Mouse (Mus musculus) hindbrain, embryonic 13.5 days (tissue): ENCODE data around the gene Gm28434. TPM values are rescaled to one million over a fixed set of nuclear protein-coding genes. Genes with fewer than 3 reads are reported as not detected.

Experiments
- ATAC-seq: fragments of 200-750 bp; cut with Nextera tagmentation; 2 replicates; pipeline ENCODE4 v1.8.0; 2017; ENCODE audit warnings: moderate TSS enrichment; ENCODE audit not compliant: low FRiP score
- H3K27ac ChIP-seq: fragments of 300-500 bp; sonication (generic); 2 replicates; pipeline ENCODE4 v1.5.1; 2015; ENCODE audit warnings: inconsistent platforms, mild to moderate bottlenecking, moderate library complexity
- H3K27me3 ChIP-seq: fragments of 300-500 bp; sonication (generic); 2 replicates; pipeline ENCODE4 v1.6.1; 2015; ENCODE audit warnings: mild to moderate bottlenecking, inconsistent platforms
- H3K36me3 ChIP-seq: fragments of 300-500 bp; sonication (generic); 2 replicates; pipeline ENCODE4 v1.6.1; 2015; ENCODE audit warnings: mild to moderate bottlenecking, inconsistent platforms
- H3K4me1 ChIP-seq: fragments of 300-500 bp; sonication (generic); replicated peaks from 2 replicates; pipeline ENCODE4 v1.6.1; 2015; ENCODE audit warnings: inconsistent platforms
- H3K4me2 ChIP-seq: fragments of 300-500 bp; sonication (generic); 2 replicates; pipeline ENCODE4 v1.6.1; 2015; ENCODE audit warnings: inconsistent platforms, mild to moderate bottlenecking, moderate library complexity
- H3K4me3 ChIP-seq: fragments of 300-500 bp; sonication (generic); 2 replicates; pipeline ENCODE4 v1.5.1; 2015; ENCODE audit warnings: mild to moderate bottlenecking, inconsistent platforms
- H3K9ac ChIP-seq: fragments of 300-500 bp; sonication (generic); 2 replicates; pipeline ENCODE4 v1.6.1; 2015; ENCODE audit warnings: mild to moderate bottlenecking, inconsistent platforms
- H3K9me3 ChIP-seq: fragments of 300-500 bp; sonication (generic); 2 replicates; pipeline ENCODE4 v1.6.1; 2016; ENCODE audit warnings: inconsistent platforms
- WGBS: fragments of 180-500 bp; shearing (Covaris S2); methylation state at CpG from one replicate; pipeline ENCODE4 v1.1.7; 2015; 5-methylcytosine and 5-hydroxymethylcytosine counted together
- polyA plus RNA-seq: library from polyadenylated mRNA; unstranded; fragments of >200 nt; fragmentation: Nextera tagmentation; extraction: Ambion mirVana; gene quantifications from 2 replicates; pipeline ENCODE4 v1.2.1, GENCODE M21; 2015

The Gm28434 gene
- polyA plus RNA-seq = not detected in 2 replicates

DNA sequence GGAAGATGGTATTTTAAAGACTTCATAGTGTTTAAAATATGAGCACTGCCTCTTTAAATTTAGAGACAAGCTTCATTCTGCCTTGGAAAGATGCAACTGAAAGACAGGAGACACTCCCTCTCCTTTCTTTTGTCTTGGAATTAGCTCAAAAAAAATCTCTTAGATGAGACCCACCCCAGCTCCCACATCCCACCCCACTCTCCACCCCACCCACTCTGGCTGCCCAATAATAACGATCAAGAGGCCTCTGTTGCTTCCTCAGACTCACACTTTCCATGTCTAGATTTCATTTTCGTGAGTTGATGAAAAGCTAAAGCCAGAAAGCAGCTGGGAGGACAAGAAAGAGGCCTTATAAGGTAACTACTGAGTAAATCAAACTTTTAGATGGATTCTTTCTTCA is at the start of gene Gm28434, which contains the start of gene 2310003L06Rik:
Gene Gm28434, plus strand, starts transcription at position 317 of the 400 bp plus-strand sequence.
Gene 2310003L06Rik, plus strand, starts transcription at position 259 of the 400 bp plus-strand sequence.
- H3K9me3 ChIP-seq = no peaks in the 10 kb centered on the region
- H3K4me1 ChIP-seq = no peaks in the 10 kb centered on the region
- no peaks in the 10 kb centered on the region for H3K27me3 ChIP-seq
- no peak within 1 kb of the TSS for H3K9ac ChIP-seq
- no peak within 1 kb of the TSS for H3K27ac ChIP-seq
- H3K4me2 ChIP-seq = no peak within 1 kb of the TSS
- no peak within 1 kb of the TSS for H3K4me3 ChIP-seq
- WGBS = 60% methylated on average over 2 of the region's 2 CpGs
- ATAC-seq = no peak
- H3K36me3 ChIP-seq = no peaks in the 10 kb centered on the region

DNA sequence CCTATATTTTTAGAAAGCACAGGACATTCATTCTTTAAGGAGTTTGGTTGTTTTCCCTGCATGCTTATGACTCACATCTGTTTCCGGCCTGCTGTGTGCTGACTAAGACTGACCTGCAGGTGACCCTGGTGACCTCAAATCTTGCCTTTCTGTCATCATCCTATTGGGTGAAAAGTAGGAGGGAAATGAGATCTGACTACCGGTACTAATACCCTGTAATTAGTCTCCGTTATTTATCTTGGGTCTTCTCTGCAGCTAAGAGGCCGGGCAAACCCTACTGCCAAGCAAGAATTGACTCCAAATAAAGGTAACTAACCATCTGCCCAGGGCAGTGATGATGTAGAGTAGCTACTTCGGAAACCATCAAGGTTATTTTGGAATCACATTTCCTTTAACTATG is 43.9 kb upstream of the Gm28434 start, which contains the start of gene Csn3:
Gene Csn3, plus strand, starts transcription at position 208 of the 400 bp plus-strand sequence.
- ATAC-seq = no peak
- no peak within 1 kb of the TSS for H3K4me2 ChIP-seq
- no peaks in the 10 kb centered on the region for H3K4me1 ChIP-seq
- H3K36me3 ChIP-seq = no peaks in the 10 kb centered on the region
- H3K9me3 ChIP-seq = no peaks in the 10 kb centered on the region
- no peak within 1 kb of the TSS for H3K9ac ChIP-seq
- no peak within 1 kb of the TSS for H3K4me3 ChIP-seq
- no peak within 1 kb of the TSS for H3K27ac ChIP-seq
- H3K27me3 ChIP-seq = no peaks in the 10 kb centered on the region
- WGBS = 54% methylated on average over 5 of the region's 5 CpGs

DNA sequence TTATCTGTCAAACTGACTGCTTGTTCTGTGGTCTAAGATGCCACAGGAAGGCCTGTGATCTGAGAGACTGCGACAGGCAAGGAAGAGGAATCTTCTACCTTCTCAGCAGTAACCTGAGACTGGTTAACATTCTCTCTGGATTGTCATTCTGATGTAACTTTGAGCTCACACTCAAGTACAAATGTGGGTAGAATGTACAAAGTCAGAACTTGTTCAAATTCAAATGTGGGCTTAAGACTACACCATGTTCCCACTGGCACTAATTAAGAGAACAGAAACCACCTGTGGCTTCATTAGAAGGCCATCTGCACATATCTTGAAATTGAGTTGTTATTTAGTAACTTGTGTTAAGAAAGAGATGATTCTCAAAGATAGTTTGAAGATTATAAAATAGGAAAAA is 37.7 kb upstream of the Gm28434 start:
- H3K27me3 ChIP-seq = no peaks in the 10 kb centered on the region

DNA sequence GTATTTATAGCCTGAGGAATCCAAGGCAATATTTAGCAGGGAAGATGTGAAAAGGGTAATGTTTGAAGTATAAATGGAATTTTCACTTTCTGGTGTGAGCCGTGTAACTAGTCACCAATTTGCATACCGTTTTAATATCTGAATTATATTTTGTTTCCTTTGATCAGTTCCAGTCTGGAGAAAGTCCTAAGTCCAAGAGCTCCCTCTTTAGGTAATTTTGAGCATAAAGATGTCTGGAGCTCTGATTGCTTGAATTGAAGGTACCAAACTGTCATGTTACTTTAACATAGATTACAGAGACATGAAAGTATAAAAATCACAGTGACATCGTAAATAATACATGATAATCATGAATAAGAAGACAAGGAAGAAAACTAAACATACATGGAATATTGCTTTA is 28.6 kb upstream of the Gm28434 start:
- no peaks in the 10 kb centered on the region for H3K36me3 ChIP-seq
- no peak overlapping the region for H3K9ac ChIP-seq
- no peak overlapping the region for H3K4me2 ChIP-seq
- H3K27me3 ChIP-seq = no peaks in the 10 kb centered on the region
- ATAC-seq = no peak
- H3K27ac ChIP-seq = no peak overlapping the region
- WGBS = 53% methylated on average over 3 of the region's 3 CpGs
- H3K4me1 ChIP-seq = no peaks in the 10 kb centered on the region
- no peak overlapping the region for H3K4me3 ChIP-seq
- no peaks in the 10 kb centered on the region for H3K9me3 ChIP-seq

More for the DNA sequence above, 37.7 kb upstream of the Gm28434 start:
- H3K27ac ChIP-seq = no peak overlapping the region
- no peak overlapping the region for H3K4me3 ChIP-seq
- whole genome bisulfite sequencing = 35% methylated on average over 1 of the region's 1 CpGs
- H3K36me3 ChIP-seq = no peaks in the 10 kb centered on the region
- no peak overlapping the region for H3K4me2 ChIP-seq
- H3K9ac ChIP-seq = no peak overlapping the region
- no peak for ATAC-seq
- H3K9me3 ChIP-seq = no peaks in the 10 kb centered on the region
- no peaks in the 10 kb centered on the region for H3K4me1 ChIP-seq

DNA sequence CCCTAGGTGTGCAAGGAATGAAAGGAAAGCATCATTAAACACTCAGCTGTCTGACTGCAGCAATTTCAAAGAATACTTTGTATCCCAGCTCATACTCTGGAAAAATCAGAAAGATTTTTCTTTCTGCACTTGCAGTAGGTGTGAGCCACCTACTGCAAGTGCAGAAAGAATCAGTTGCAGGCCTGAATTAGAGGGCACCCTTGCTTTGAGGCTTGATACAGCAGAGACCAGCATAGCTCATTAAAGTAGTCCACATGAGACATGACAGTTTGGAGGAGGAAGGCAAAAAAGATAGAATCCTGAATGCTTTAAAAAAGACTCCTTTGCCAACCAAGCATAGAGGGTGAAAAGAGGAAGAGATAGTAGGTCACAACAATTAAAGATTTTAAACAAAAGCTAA is 26.8 kb upstream of the Gm28434 start:
- Histone ChIP-seq H3K27me3 (no peaks in the 10 kb centered on the region), H3K4me2 (no peak overlapping the region), H3K36me3 (no peaks in the 10 kb centered on the region), H3K9ac (no peak overlapping the region), H3K27ac (no peak overlapping the region), H3K9me3 (no peaks in the 10 kb centered on the region), H3K4me3 (no peak overlapping the region), H3K4me1 (no peaks in the 10 kb centered on the region)
- no peak for ATAC-seq

DNA sequence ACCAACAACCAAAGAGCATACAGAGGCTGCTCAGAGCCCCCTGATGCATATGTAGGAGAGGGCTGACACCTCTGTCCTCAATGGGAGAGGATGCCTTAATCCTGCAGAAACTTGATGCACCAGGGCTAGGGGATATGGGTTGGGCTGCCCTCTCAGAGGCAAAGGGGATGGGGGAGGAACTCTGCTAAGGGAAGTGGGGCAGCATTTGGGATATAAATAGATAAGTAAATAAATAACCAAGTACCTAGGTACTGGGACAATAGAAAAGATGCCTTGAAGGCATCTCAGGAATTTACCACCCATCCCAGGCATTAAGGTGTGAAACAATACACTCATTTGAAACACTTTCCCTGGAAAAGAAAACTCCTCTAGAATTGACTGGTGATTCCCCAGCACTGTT is 17.5 kb upstream of the Gm28434 start:
- ATAC-seq = no peak
- Histone ChIP-seq H3K27me3 (no peaks in the 10 kb centered on the region), H3K9me3 (no peaks in the 10 kb centered on the region), H3K27ac (no peak overlapping the region), H3K4me1 (no peaks in the 10 kb centered on the region), H3K36me3 (no peaks in the 10 kb centered on the region), H3K9ac (no peak overlapping the region), H3K4me3 (no peak overlapping the region), H3K4me2 (no peak overlapping the region)

DNA sequence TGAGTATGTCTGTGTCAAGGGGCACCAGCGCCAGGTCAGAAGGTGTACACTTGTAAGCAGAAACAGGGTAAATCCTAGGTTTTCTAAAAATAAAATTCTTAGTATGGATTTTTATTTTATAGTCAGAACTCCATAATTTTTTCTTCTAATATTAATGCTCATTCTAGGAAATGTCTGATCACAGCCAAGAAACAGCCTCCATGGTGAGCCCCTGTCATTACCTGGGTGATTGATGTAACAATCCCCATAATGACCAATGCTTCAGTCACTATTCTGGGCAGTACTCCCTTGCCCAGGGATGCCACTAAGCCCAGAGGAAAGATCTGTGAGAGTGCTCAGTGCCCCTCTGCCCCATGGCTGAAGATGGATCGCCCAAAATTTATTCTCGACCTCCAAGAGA is 9.8 kb downstream of the Gm28434 start, which contains the start of gene Cabs1:
Gene Cabs1, plus strand, starts transcription at position 301 of the 400 bp plus-strand sequence.
- WGBS = 93% methylated on average over 3 of the region's 3 CpGs
- Histone ChIP-seq H3K27me3 (no peaks in the 10 kb centered on the region), H3K4me2 (no peak within 1 kb of the TSS), H3K4me1 (no peaks in the 10 kb centered on the region), H3K27ac (no peak within 1 kb of the TSS), H3K9me3 (no peaks in the 10 kb centered on the region), H3K4me3 (no peak within 1 kb of the TSS), H3K9ac (no peak within 1 kb of the TSS), H3K36me3 (no peaks in the 10 kb centered on the region)
- ATAC-seq = no peak

DNA sequence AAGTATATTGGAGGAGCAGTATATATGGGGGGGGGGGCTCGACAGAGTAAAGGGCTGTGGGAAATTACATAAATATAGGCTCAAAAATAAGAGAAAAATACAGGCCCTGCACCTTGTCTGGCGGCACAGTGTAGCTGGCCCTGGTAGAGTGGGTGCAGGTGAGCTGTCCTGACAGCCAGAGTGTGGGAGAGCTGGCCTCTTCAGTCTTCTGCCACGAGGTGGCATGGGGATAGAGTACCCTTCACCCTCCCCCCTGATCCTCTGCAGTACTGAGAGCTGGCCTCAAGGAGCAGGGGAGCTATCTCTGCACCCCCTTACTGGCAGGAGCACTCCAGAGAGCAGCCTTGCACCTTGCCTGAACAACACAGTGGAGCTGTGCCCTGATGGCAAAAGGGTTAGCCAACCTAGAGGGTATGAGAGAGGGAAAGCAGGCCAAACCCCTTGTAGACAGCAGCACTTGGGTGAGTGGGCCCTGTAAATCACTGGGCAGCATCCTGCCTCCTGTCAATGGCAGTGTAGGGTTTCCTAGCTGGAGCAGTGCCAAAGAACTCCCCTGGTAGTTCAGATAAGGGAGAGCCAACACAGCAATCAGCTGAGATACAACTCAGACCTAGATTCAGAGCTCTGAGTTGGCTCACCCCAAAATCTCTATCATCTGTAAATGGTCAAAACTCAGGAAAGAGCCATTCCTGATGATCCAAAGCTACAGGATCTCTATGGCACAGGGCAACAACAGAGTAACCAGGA is 13.3 kb downstream of the Gm28434 start:
- 62% methylated on average over 3 of the region's 3 CpGs for WGBS
- Histone ChIP-seq H3K4me2 (no peak overlapping the region), H3K27me3 (no peaks in the 10 kb centered on the region), H3K36me3 (no peaks in the 10 kb centered on the region), H3K4me3 (no peak overlapping the region), H3K27ac (no peak overlapping the region), H3K9ac (no peak overlapping the region), H3K9me3 (no peaks in the 10 kb centered on the region), H3K4me1 (no peaks in the 10 kb centered on the region)
- no peak for ATAC-seq

DNA sequence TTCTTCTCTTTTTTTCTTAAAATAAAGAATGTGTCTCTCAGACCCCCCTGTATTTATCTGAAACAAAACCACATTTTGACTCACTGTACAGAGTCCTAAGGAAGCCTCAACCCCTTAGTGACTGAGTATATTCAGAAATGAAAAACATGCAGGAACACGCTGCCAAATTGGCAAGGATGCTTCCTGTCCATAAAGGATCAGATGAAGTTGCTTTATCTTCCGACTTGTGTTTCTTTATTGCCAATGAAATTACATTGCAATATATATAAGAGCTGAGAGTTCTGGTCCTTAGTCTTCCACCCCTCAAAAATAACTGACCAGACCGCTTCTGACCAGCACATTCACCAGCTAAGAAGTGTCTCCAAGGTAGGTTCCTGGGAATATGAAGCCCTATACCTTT is 32.9 kb downstream of the Gm28434 start, which contains the start of gene Smr3a:
Gene Smr3a, plus strand, starts transcription at position 301 of the 400 bp plus-strand sequence.
- Histone ChIP-seq H3K9me3 (no peaks in the 10 kb centered on the region), H3K27ac (no peak within 1 kb of the TSS), H3K36me3 (no peaks in the 10 kb centered on the region), H3K4me2 (no peak within 1 kb of the TSS), H3K27me3 (no peaks in the 10 kb centered on the region), H3K9ac (no peak within 1 kb of the TSS), H3K4me1 (no peaks in the 10 kb centered on the region), H3K4me3 (no peak within 1 kb of the TSS)
- ATAC-seq = no peak
- WGBS = 89% methylated on average over 3 of the region's 3 CpGs

DNA sequence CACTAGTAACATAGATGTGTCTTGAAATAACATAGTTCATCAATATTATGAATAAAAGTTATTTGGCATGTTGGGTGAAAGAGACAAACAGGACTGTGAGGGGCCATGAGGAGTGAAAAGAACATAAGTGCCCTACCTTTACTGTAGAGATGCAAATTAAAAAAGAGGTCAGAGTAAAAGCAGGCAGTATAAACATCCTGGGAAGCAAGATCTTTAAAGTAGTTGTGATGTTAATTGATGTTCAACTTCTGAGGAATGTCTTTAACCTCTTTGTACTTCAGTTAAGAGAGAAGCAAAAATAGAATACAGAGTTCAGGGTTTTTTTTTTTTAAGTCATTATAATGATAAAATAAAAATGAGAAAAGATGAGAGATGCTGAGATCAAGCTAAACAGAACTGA is 35.9 kb downstream of the Gm28434 start:
- H3K4me2 ChIP-seq = no peak overlapping the region
- no peaks in the 10 kb centered on the region for H3K27me3 ChIP-seq
- H3K4me3 ChIP-seq = no peak overlapping the region
- no peaks in the 10 kb centered on the region for H3K36me3 ChIP-seq
- H3K27ac ChIP-seq = no peak overlapping the region
- no peak overlapping the region for H3K9ac ChIP-seq
- no peaks in the 10 kb centered on the region for H3K4me1 ChIP-seq
- no peak for ATAC-seq
- no peaks in the 10 kb centered on the region for H3K9me3 ChIP-seq

Other genes with a start within 250 kb of the Gm28434 start
- not detected in 2 replicates for gene Csn1s2a, start 194.9 kb upstream of the Gm28434 start, polyA plus RNA-seq
- not detected in 2 replicates for gene Csn1s2b, start 161.4 kb upstream of the Gm28434 start, polyA plus RNA-seq
- gene Prr27, start 143.8 kb upstream of the Gm28434 start, polyA plus RNA-seq = not detected in 2 replicates
- gene Odam, start 84.5 kb upstream of the Gm28434 start, polyA plus RNA-seq = not detected in 2 replicates
- not detected in 2 replicates for gene Csn3, start 43.9 kb upstream of the Gm28434 start, polyA plus RNA-seq
- gene 2310003L06Rik, start 58 bp upstream of the Gm28434 start, polyA plus RNA-seq = not detected in 2 replicates
- gene Cabs1, start 9.9 kb downstream of the Gm28434 start, polyA plus RNA-seq = not detected in 2 replicates
- gene Smr3a, start 33.0 kb downstream of the Gm28434 start, polyA plus RNA-seq = not detected in 2 replicates
- gene Smr2, start 117.0 kb downstream of the Gm28434 start, polyA plus RNA-seq = not detected in 2 replicates
- gene Gm11116, start 142.0 kb downstream of the Gm28434 start, polyA plus RNA-seq = not detected in 2 replicates
- not detected in 2 replicates for gene Gm11115, start 184.6 kb downstream of the Gm28434 start, polyA plus RNA-seq